Comparison of ENCODE assay signal across 11 mouse cellular contexts in genomic region chr2:164083609-164084341, GRCm38 (mm10). TPM values are rescaled to one million over a fixed set of nuclear protein-coding genes. Genes with fewer than 3 reads are reported as not detected.
DNase-seq lines count a peak whose midpoint lies in the region; ATAC-seq lines count a peak whose summit lies in the region.
"Had no signal": no experiment of that assay in that cellular context is flagged by ENCODE, and none has a peak within 500 bp of the region (broad histone marks: within the 10 kb centered on the region; RNA-seq: fewer than 3 reads in every experiment).

No protein-coding gene starts in this region.

- no peak overlapping the region for H3K9ac ChIP-seq in lung, embryonic 16.5 days (ENCODE audit: low read length)
- H3K9ac ChIP-seq in forebrain, embryonic 15.5 days (replicated peaks), result no peak overlapping the region
- H3K9ac ChIP-seq: embryonic facial prominence, embryonic 13.5 days; midbrain, embryonic 13.5 days had no signal

- H3K27ac ChIP-seq in lung, embryonic 16.5 days (ENCODE audit: low read length), result peak overlapping the region; percentile 43; the same call in 1 of the 2 replicates
- no peak overlapping the region for H3K27ac ChIP-seq in forebrain, embryonic 15.5 days (replicated peaks)
- H3K27ac ChIP-seq: embryonic facial prominence, embryonic 13.5 days; heart, adult 2 months; midbrain, embryonic 13.5 days had no signal

- WGBS in lung, embryonic 16.5 days, result 65% methylated on average over 19 of the region's 19 CpGs
- WGBS in forebrain, embryonic 15.5 days, result 90% methylated on average over 19 of the region's 19 CpGs

- no peaks in the 10 kb centered on the region for H3K27me3 ChIP-seq in lung, embryonic 16.5 days (ENCODE audit: control insufficient read depth, insufficient read depth, low read depth, low read length)
- H3K27me3 ChIP-seq in forebrain, embryonic 15.5 days, result no peaks in the 10 kb centered on the region
- H3K27me3 ChIP-seq: embryonic facial prominence, embryonic 13.5 days; midbrain, embryonic 13.5 days had no signal

- peaks cover 6% of the 10 kb centered on the region; the same call in 1 of the 2 replicates for H3K4me1 ChIP-seq in lung, embryonic 16.5 days (replicated peaks; ENCODE audit: control insufficient read depth, insufficient read depth, low read length)
- no peaks in the 10 kb centered on the region for H3K4me1 ChIP-seq in forebrain, embryonic 15.5 days
- H3K4me1 ChIP-seq: embryonic facial prominence, embryonic 13.5 days; midbrain, embryonic 13.5 days had no signal

- DNase-seq in CD8-positive naive resting alpha-beta T cell, adult 2 months (ENCODE audit: low read depth in 2 of 2, low spot score in 2 of 2), result peak; percentile 65 to 82
- DNase-seq in brain, adult 2 months (ENCODE audit: low read depth, low spot score), result peak; percentile 29
- DNase-seq in spleen, adult 18-20 months, result peak; percentile 69 to 75
- no peak for DNase-seq in cerebellum, adult 9-11 months
- no peak for DNase-seq in yolk sac, embryonic 10.5 days (ENCODE audit: low spot score)
- no peak for DNase-seq in kidney, postnatal 25 days

- no peaks in the 10 kb centered on the region for H3K9me3 ChIP-seq in lung, embryonic 16.5 days (ENCODE audit: control insufficient read depth, low read length)
- H3K9me3 ChIP-seq in forebrain, embryonic 15.5 days, result no peaks in the 10 kb centered on the region
- H3K9me3 ChIP-seq: embryonic facial prominence, embryonic 13.5 days; midbrain, embryonic 13.5 days had no signal

- no peak overlapping the region for H3K4me2 ChIP-seq in lung, embryonic 16.5 days (ENCODE audit: low read depth, low read length)
- H3K4me2 ChIP-seq in forebrain, embryonic 15.5 days (replicated peaks), result no peak overlapping the region
- H3K4me2 ChIP-seq: embryonic facial prominence, embryonic 13.5 days; midbrain, embryonic 13.5 days had no signal

- ATAC-seq in lung, embryonic 16.5 days (ENCODE audit: low read depth), result peak; percentile 87
- no peak for ATAC-seq in forebrain, embryonic 15.5 days (replicated peaks)
- ATAC-seq: midbrain, embryonic 13.5 days had no signal

- no peak overlapping the region for H3K4me3 ChIP-seq in lung, embryonic 16.5 days (ENCODE audit: low read length)
- H3K4me3 ChIP-seq in forebrain, embryonic 15.5 days, result no peak overlapping the region
- H3K4me3 ChIP-seq: embryonic facial prominence, embryonic 13.5 days; heart, adult 2 months; midbrain, embryonic 13.5 days had no signal

- H3K36me3 ChIP-seq in lung, embryonic 16.5 days (ENCODE audit: control insufficient read depth, insufficient read depth, low read length), result peaks cover 33% of the 10 kb centered on the region
- H3K36me3 ChIP-seq in forebrain, embryonic 15.5 days, result peaks cover 77% of the 10 kb centered on the region

RNA-seq across cellular contexts. Expression of gene Tomm34, which starts 12.8 kb away (rescaled TPM):
- polyA plus RNA-seq in lung, embryonic 16.5 days (2015; fragmentation: Nextera tagmentation; extraction: Ambion mirVana), result 51.3 and 54.2 TPM in 2 replicates
- 52.5 and 55.5 TPM in 2 replicates for polyA plus RNA-seq in forebrain, embryonic 15.5 days (2015; fragmentation: Nextera tagmentation; extraction: Ambion mirVana)

RNA-seq across cellular contexts. Expression of gene Stk4, which starts 13.7 kb away (rescaled TPM):
- 22.3 and 31.5 TPM in 2 replicates for polyA plus RNA-seq in lung, embryonic 16.5 days (2015; fragmentation: Nextera tagmentation; extraction: Ambion mirVana)
- polyA plus RNA-seq in forebrain, embryonic 15.5 days (2015; fragmentation: Nextera tagmentation; extraction: Ambion mirVana), result 23.8 and 28.0 TPM in 2 replicates

RNA-seq across cellular contexts. Expression of gene Pabpc1l, which starts 58.5 kb away (rescaled TPM):
- 0.74 and 0.77 TPM in 2 replicates for polyA plus RNA-seq in lung, embryonic 16.5 days (2015; fragmentation: Nextera tagmentation; extraction: Ambion mirVana)
- 2.9 and 4.2 TPM in 2 replicates for polyA plus RNA-seq in forebrain, embryonic 15.5 days (2015; fragmentation: Nextera tagmentation; extraction: Ambion mirVana)

Comparison
In these comparisons a context has a peak if more than half of its experiments do, and no peak if none do; other contexts are left out.
1. DNase-seq: peak in CD8-positive naive resting alpha-beta T cell, adult 2 months (2 of 2), brain, adult 2 months (single experiment) and spleen, adult 18-20 months (2 of 2); none in cerebellum, adult 9-11 months (single experiment), yolk sac, embryonic 10.5 days (single experiment) and kidney, postnatal 25 days (0 of 2).